Mouse (Mus musculus) neural tube, embryonic 14.5 days (tissue): ENCODE measurements at regions not wholly inside any gene's neighbourhood (a gene's known extent, or its start where the extent isn't known, plus 50 kb on each side); places are given as distances from the start of the nearest gene placed in this dataset.
A peak's percentile ranks its signal among the peaks of the same experiment; 100 is the strongest.

Experiments used
- ATAC-seq: fragments of 200-750 bp; cut with Nextera tagmentation; 2 replicates; pipeline ENCODE4 v1.8.0; 2017; ENCODE audit warnings: low read depth, mild to moderate bottlenecking, moderate TSS enrichment, moderate library complexity
- H3K27ac ChIP-seq: fragments of 300-500 bp; sonication (generic); 2 replicates; pipeline ENCODE4 v1.5.1; 2014; ENCODE audit warnings: low read depth, mild to moderate bottlenecking, control low read depth, low read length, moderate library complexity, mixed read lengths
- H3K27me3 ChIP-seq: fragments of 300-500 bp; sonication (generic); 2 replicates; pipeline ENCODE4 v1.6.1; 2014; ENCODE audit warnings: low read length; ENCODE audit not compliant: control insufficient read depth, insufficient read depth
- H3K36me3 ChIP-seq: fragments of 300-500 bp; sonication (generic); 2 replicates; pipeline ENCODE4 v1.6.1; 2014; ENCODE audit warnings: low read length, mixed read lengths; ENCODE audit not compliant: control insufficient read depth, insufficient read depth
- H3K4me1 ChIP-seq: fragments of 300-500 bp; sonication (generic); 2 replicates; pipeline ENCODE4 v1.6.1; 2014; ENCODE audit warnings: low read length; ENCODE audit not compliant: control insufficient read depth, insufficient read depth
- H3K4me2 ChIP-seq: fragments of 300-500 bp; sonication (generic); 2 replicates; pipeline ENCODE4 v1.6.1; 2014; ENCODE audit warnings: mild to moderate bottlenecking, low read depth, low read length, control low read depth
- H3K4me3 ChIP-seq: fragments of 300-500 bp; sonication (generic); 2 replicates; pipeline ENCODE4 v1.5.1; 2014; ENCODE audit warnings: low read depth, low read length, control low read depth, mixed read lengths
- H3K9ac ChIP-seq: fragments of 300-500 bp; sonication (generic); replicated peaks from 2 replicates; pipeline ENCODE4 v1.6.1; 2014; ENCODE audit warnings: low read depth, mild to moderate bottlenecking, control low read depth, low read length, mixed read lengths
- H3K9me3 ChIP-seq: fragments of 300-500 bp; sonication (generic); 2 replicates; pipeline ENCODE4 v1.6.1; 2016; ENCODE audit warnings: low read length; ENCODE audit not compliant: control insufficient read depth
- WGBS: fragments of 180-500 bp; shearing (Covaris S2); extraction: QIAGEN DNeasy Blood & Tissue Kit; methylation state at CpG from one replicate; pipeline ENCODE4 v1.1.7; 2014; 5-methylcytosine and 5-hydroxymethylcytosine counted together

- ATAC-seq: no peak
- H3K27ac ChIP-seq: no peak overlapping the region
- no peak overlapping the region for H3K9ac ChIP-seq
- H3K36me3 ChIP-seq: no peaks in the 10 kb centered on the region
- no peaks in the 10 kb centered on the region for H3K4me1 ChIP-seq
- H3K4me3 ChIP-seq: no peak overlapping the region
- no peaks in the 10 kb centered on the region for H3K9me3 ChIP-seq
- no peak overlapping the region for H3K4me2 ChIP-seq
- no peaks in the 10 kb centered on the region for H3K27me3 ChIP-seq
These were observed 250.2 kb upstream of the Kcnh7 start for GRCm38 (mm10) chr2:63434327-63434726.

- Histone ChIP-seq H3K27me3 (no peaks in the 10 kb centered on the region), H3K9me3 (no peaks in the 10 kb centered on the region), H3K4me2 (no peak overlapping the region), H3K36me3 (no peaks in the 10 kb centered on the region), H3K4me3 (no peak overlapping the region), H3K9ac (no peak overlapping the region), H3K4me1 (no peaks in the 10 kb centered on the region), H3K27ac (no peak overlapping the region)
- 67% methylated on average over 1 of the region's 1 CpGs for whole genome bisulfite sequencing
- ATAC-seq: peak; percentile 56; the same call in 1 of the 2 replicates
These were observed 221.3 kb upstream of the Kcnh7 start for GRCm38 (mm10) chr2:63405405-63405804.
